Mouse (Mus musculus) embryonic facial prominence, embryonic 11.5 days (tissue): ENCODE results near the gene Scgb2b19. TPM values are rescaled to one million over a fixed set of nuclear protein-coding genes. Genes with fewer than 3 reads are reported as not detected.
"Not testable (repeated sequence)": the region's sequence is repeated elsewhere in the genome, so short reads cannot be mapped to it uniquely, and the experiment has no call there.

Experiments used
- ATAC-seq: fragments of 200-750 bp; cut with Nextera tagmentation; replicated peaks from 2 replicates; pipeline ENCODE4 v1.8.0; 2017; ENCODE audit warnings: low read depth; ENCODE audit not compliant: insufficient number of reproducible peaks, low FRiP score, low TSS enrichment
- DNase-seq: peaks from one replicate; pipeline ENCODE4 v3.0.0-alpha.2; 2015; ENCODE audit warnings: low spot score
- H3K27ac ChIP-seq: fragments of 300-500 bp; sonication (generic); replicated peaks from 2 replicates; pipeline ENCODE4 v1.5.1; 2014; ENCODE audit warnings: mild to moderate bottlenecking, low read depth, low read length, control low read depth
- H3K27me3 ChIP-seq: fragments of 300-500 bp; sonication (generic); 2 replicates; pipeline ENCODE4 v1.6.1; 2014; ENCODE audit warnings: mild to moderate bottlenecking, low read length, moderate library complexity, mixed read lengths; ENCODE audit not compliant: control insufficient read depth, insufficient read depth
- H3K36me3 ChIP-seq: fragments of 300-500 bp; sonication (generic); replicated peaks from 2 replicates; pipeline ENCODE4 v1.6.1; 2014; ENCODE audit warnings: low read depth, mild to moderate bottlenecking, low read length, moderate library complexity, mixed read lengths; ENCODE audit not compliant: control insufficient read depth, insufficient read depth
- H3K4me1 ChIP-seq: fragments of 300-500 bp; sonication (generic); 2 replicates; pipeline ENCODE4 v1.6.1; 2014; ENCODE audit warnings: low read length, mixed read lengths; ENCODE audit not compliant: control insufficient read depth, insufficient read depth
- H3K4me2 ChIP-seq: fragments of 300-500 bp; sonication (generic); 2 replicates; pipeline ENCODE4 v1.6.1; 2014; ENCODE audit warnings: low read depth, mild to moderate bottlenecking, control low read depth, low read length, moderate library complexity
- H3K4me3 ChIP-seq: fragments of 300-500 bp; sonication (generic); 2 replicates; pipeline ENCODE4 v1.5.1; 2014; ENCODE audit warnings: low read depth, low read length, control low read depth
- H3K9ac ChIP-seq: fragments of 300-500 bp; sonication (generic); replicated peaks from 2 replicates; pipeline ENCODE4 v1.6.1; 2014; ENCODE audit warnings: mild to moderate bottlenecking, control low read depth, low read length
- H3K9me3 ChIP-seq: fragments of 300-500 bp; sonication (generic); replicated peaks from 2 replicates; pipeline ENCODE4 v1.6.1; 2016; ENCODE audit warnings: mild to moderate bottlenecking, low read length, inconsistent platforms, mixed read lengths; ENCODE audit not compliant: control insufficient read depth
- WGBS: fragments of 180-500 bp; shearing (Covaris S2); extraction: QIAGEN DNeasy Blood & Tissue Kit; methylation state at CpG from one replicate; pipeline ENCODE4 v1.1.7; 2014; 5-methylcytosine and 5-hydroxymethylcytosine counted together
- polyA plus RNA-seq: library from polyadenylated mRNA; unstranded; fragments of >200 nt; fragmentation: Nextera tagmentation; extraction: Ambion mirVana; gene quantifications from 2 replicates; pipeline ENCODE4 v1.2.1, GENCODE M21; 2014

The Scgb2b19 gene
- not detected in 2 replicates for polyA plus RNA-seq

DNA sequence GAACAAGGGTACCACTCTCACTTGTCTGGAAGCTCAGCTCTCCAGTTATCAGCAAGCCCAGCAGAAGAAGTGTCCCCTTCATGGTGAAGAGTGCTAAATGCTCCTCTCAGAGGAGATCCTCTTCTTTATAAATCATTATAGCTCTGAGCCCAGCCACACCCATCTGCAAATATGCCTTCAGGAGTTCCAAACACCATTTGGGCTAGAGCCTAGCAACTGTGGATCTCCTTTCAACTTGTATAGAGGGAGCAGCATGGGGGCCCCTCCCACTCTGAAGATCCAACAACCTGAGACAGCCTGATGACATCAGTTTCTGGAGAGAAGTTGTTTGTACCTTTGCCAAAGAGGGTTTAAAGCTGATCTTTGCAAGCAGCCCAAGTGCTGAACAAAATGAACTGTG is at the start of gene Scgb2b19:
Scgb2b19 (minus strand) TSS at position 101 of the 400 bp plus-strand sequence.
- ATAC-seq, H3K4me1 ChIP-seq: not testable (repeated sequence)

DNA sequence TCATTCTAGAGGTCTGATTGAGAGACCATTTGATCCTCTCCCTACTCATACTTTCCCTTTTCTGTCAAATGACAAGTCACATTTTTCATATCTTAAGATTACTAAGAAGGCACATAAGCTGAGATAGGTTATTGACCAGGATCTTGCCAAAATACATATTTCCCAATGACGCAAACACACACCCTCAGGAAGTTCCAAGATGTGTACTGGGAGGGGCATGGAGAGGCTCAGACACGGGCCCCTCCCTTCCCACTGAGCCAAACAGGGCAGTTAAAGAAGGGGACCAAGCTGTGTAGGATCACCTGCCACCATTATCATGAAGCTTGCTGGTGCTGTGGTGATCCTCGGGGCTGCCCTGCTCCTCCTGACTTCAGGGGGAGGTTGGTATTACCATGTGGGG is 6.9 kb upstream of the Scgb2b19 start, which contains the start of gene Scgb1b19:
Scgb1b19 (plus strand) TSS at position 301 of the 400 bp plus-strand sequence.
- H3K9me3 ChIP-seq, H3K4me1 ChIP-seq, H3K4me2 ChIP-seq, ATAC-seq, H3K27ac ChIP-seq, H3K36me3 ChIP-seq, H3K4me3 ChIP-seq, H3K27me3 ChIP-seq, H3K9ac ChIP-seq, DNase-seq: not testable (repeated sequence)
- 93% methylated on average over 2 of the region's 3 CpGs for WGBS

More for the DNA sequence above, at the start of gene Scgb2b19:
- not testable (repeated sequence) for H3K9me3 ChIP-seq, H3K27me3 ChIP-seq, H3K4me3 ChIP-seq, DNase-seq, H3K27ac ChIP-seq, H3K4me2 ChIP-seq, H3K36me3 ChIP-seq, H3K9ac ChIP-seq

Other genes starting within 250 kb of the Scgb2b19 start
- gene Scgb2b17, start 223.8 kb downstream of the Scgb2b19 start, polyA plus RNA-seq: not detected in 2 replicates
- gene Scgb1b17, start 216.9 kb downstream of the Scgb2b19 start, polyA plus RNA-seq: not detected in 2 replicates
- gene Scgb2b18, start 106.5 kb downstream of the Scgb2b19 start, polyA plus RNA-seq: not detected in 2 replicates
- gene Scgb1b18, start 94.8 kb downstream of the Scgb2b19 start, polyA plus RNA-seq: not detected in 2 replicates
- gene Scgb1b19, start 7.0 kb upstream of the Scgb2b19 start, polyA plus RNA-seq: not detected in 2 replicates
- not detected in 2 replicates for gene Scgb2b20, start 86.0 kb upstream of the Scgb2b19 start, polyA plus RNA-seq
- not detected in 2 replicates for gene Scgb1b20, start 92.9 kb upstream of the Scgb2b19 start, polyA plus RNA-seq
- not detected in 2 replicates for gene Scgb2b21, start 240.1 kb upstream of the Scgb2b19 start, polyA plus RNA-seq